Mouse (Mus musculus) liver, postnatal 0 days (tissue): ENCODE data around the gene Sox9. TPM values are rescaled to one million over a fixed set of nuclear protein-coding genes. Genes with fewer than 3 reads are reported as not detected.
A peak's percentile ranks its signal among the peaks of the same experiment; 100 is the strongest.

ENCODE experiments used
- ATAC-seq: fragments of 200-750 bp; cut with Nextera tagmentation; 2 replicates; pipeline ENCODE4 v1.8.0; 2017; ENCODE audit warnings: mild to moderate bottlenecking, moderate library complexity
- DNase-seq: peaks from one replicate; pipeline ENCODE4 v3.0.0-alpha.2; 2016
- H3K27ac ChIP-seq: fragments of 300-500 bp; sonication (generic); 2 replicates; pipeline ENCODE4 v1.5.1; 2014; ENCODE audit warnings: antibody characterized with exemption, moderate library complexity, mild to moderate bottlenecking, low read depth
- H3K27me3 ChIP-seq: fragments of 300-500 bp; sonication (generic); 2 replicates; pipeline ENCODE4 v1.6.1; 2014; ENCODE audit warnings: low read length, control low read depth, mixed read lengths; ENCODE audit not compliant: insufficient read depth
- H3K36me3 ChIP-seq: fragments of 300-500 bp; sonication (generic); replicated peaks from 2 replicates; pipeline ENCODE4 v1.6.1; 2014; ENCODE audit warnings: mild to moderate bottlenecking, control low read depth, low read length, moderate library complexity, mixed read lengths; ENCODE audit not compliant: insufficient read depth
- H3K4me1 ChIP-seq: fragments of 300-500 bp; sonication (generic); 2 replicates; pipeline ENCODE4 v1.6.1; 2014; ENCODE audit warnings: antibody characterized with exemption, mild to moderate bottlenecking, control low read depth; ENCODE audit not compliant: insufficient read depth
- H3K4me2 ChIP-seq: fragments of 300-500 bp; sonication (generic); 2 replicates; pipeline ENCODE4 v1.6.1; 2014; ENCODE audit warnings: low read depth, mild to moderate bottlenecking, low read length, moderate library complexity, mixed read lengths
- H3K4me3 ChIP-seq: fragments of 300-500 bp; sonication (generic); 2 replicates; pipeline ENCODE4 v1.5.1; 2014; ENCODE audit warnings: low read depth, low read length
- H3K9ac ChIP-seq: fragments of 300-500 bp; sonication (generic); replicated peaks from 2 replicates; pipeline ENCODE4 v1.6.1; 2014; ENCODE audit warnings: mild to moderate bottlenecking, moderate library complexity
- H3K9me3 ChIP-seq: fragments of 300-500 bp; sonication (generic); 2 replicates; pipeline ENCODE4 v1.6.1; 2016; ENCODE audit warnings: mild to moderate bottlenecking, control low read depth, low read length, mixed read lengths
- CTCF ChIP-seq: sonication (generic); IDR thresholded peaks from 2 replicates; pipeline ENCODE4 v1.5.1; 2016; ENCODE audit warnings: antibody characterized with exemption, low read depth
- EP300 ChIP-seq: IDR thresholded peaks from 2 replicates; pipeline ENCODE4 v1.6.1; 2016; ENCODE audit warnings: antibody characterized with exemption, low read depth, mild to moderate bottlenecking
- WGBS: fragments of 180-500 bp; shearing (Covaris S2); extraction: QIAGEN DNeasy Blood & Tissue Kit; methylation state at CpG from one replicate; pipeline ENCODE4 v1.1.7; 2014; ENCODE audit not compliant: insufficient replicate concordance; 5-methylcytosine and 5-hydroxymethylcytosine counted together
- polyA plus RNA-seq: library from polyadenylated mRNA; unstranded; fragments of >200 nt; fragmentation: Nextera tagmentation; extraction: Ambion mirVana; gene quantifications from 2 replicates; pipeline ENCODE4 v1.2.1, GENCODE M21; 2015

Gene Sox9
- polyA plus RNA-seq = 2.5 TPM in 2 replicates

DNA sequence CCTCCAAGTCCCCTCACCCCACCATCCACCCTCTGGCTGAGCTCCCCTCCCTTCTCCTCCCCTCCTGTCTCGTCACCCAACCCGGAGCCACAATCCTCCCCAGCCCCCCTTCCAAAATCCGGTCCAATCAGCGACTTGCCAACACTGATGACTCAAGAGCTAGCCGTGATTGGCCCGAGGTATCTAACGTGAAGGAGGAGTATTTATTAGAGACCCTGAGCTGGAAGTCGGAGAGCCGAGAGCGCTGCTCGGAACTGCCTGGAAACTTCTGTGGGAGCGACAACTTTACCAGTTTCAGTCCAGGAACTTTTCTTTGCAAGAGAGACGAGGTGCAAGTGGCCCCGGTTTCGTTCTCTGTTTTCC, at the start of gene Sox9:
TSS of gene Sox9 (plus strand) at position 231 of the 363 bp plus-strand sequence.
- TF ChIP-seq CTCF (no peak), EP300 (no peak)
- DNase-seq (peak; percentile 60), ATAC-seq (peak; percentile 76)
- peak within 1 kb of the TSS; percentile 55 for H3K4me3 ChIP-seq
- H3K27me3 ChIP-seq = peaks cover 77% of the 10 kb centered on the region
- peak within 1 kb of the TSS; percentile 38 for H3K9ac ChIP-seq
- H3K27ac ChIP-seq = 0 out of 2 replicates have a peak within 1 kb of the TSS, but pooled peaks have one; percentile 22
- peak within 1 kb of the TSS; percentile 71 for H3K4me2 ChIP-seq
- peaks cover 5% of the 10 kb centered on the region for H3K4me1 ChIP-seq
- H3K36me3 ChIP-seq = no peaks in the 10 kb centered on the region
- 2% methylated on average over 15 of the region's 15 CpGs for WGBS
- H3K9me3 ChIP-seq = no peaks in the 10 kb centered on the region

DNA sequence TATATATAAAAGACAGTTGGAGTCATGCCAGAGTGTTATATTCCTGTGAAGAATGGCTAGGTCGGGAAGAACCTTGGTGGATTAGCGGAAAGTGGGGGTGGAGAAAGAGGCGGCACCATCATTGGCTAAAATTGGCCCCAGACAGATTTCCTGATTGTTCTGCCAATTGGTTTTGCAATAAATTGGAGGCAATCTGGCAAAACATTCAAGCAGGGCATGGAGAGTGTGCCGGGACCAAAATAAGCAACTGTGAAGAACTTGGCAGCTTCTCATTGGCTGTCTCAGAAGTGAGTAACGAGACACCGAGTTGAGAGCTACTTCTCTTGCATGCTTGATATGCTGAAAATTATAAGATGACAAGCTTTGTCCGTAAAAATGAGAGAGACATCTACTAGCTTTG, 49.6 kb upstream of the Sox9 start:
- Histone ChIP-seq H3K36me3 (no peaks in the 10 kb centered on the region), H3K27ac (no peak overlapping the region), H3K9me3 (no peaks in the 10 kb centered on the region), H3K4me1 (0 out of 2 replicates have a peak, but pooled peaks cover 4% of the 10 kb centered on the region), H3K4me2 (no peak overlapping the region), H3K9ac (no peak overlapping the region), H3K27me3 (no peaks in the 10 kb centered on the region), H3K4me3 (no peak overlapping the region)
- DNase-seq (no peak), ATAC-seq (no peak)
- 75% methylated on average over 7 of the region's 7 CpGs for WGBS
- TF ChIP-seq CTCF (no peak), EP300 (no peak)

DNA sequence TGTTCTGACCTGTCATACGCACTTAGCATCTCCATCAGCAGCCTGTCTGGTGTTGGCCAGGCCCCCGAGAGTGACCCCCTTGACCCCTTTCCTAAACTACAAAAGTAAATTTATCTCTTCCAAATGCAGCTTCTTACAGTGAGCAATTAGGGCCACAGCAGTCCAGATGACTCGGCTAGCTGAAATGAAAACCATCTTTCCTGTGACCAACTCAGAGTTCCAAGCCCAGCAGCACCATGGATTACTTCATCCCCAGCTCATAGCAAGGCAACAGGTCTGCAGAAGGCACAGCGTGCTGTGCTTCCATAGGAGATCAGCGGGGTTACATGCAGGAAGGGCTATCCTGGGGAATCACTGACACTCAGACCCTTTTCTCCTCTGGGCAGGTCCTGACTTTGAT, 45.0 kb upstream of the Sox9 start:
- TF ChIP-seq CTCF (no peak), EP300 (no peak)
- Histone ChIP-seq H3K9me3 (no peaks in the 10 kb centered on the region), H3K27me3 (no peaks in the 10 kb centered on the region), H3K4me1 (no peaks in the 10 kb centered on the region), H3K4me3 (no peak overlapping the region), H3K27ac (no peak overlapping the region), H3K9ac (no peak overlapping the region), H3K4me2 (no peak overlapping the region), H3K36me3 (no peaks in the 10 kb centered on the region)
- 66% methylated on average over 5 of the region's 5 CpGs for WGBS
- ATAC-seq (no peak), DNase-seq (no peak)

DNA sequence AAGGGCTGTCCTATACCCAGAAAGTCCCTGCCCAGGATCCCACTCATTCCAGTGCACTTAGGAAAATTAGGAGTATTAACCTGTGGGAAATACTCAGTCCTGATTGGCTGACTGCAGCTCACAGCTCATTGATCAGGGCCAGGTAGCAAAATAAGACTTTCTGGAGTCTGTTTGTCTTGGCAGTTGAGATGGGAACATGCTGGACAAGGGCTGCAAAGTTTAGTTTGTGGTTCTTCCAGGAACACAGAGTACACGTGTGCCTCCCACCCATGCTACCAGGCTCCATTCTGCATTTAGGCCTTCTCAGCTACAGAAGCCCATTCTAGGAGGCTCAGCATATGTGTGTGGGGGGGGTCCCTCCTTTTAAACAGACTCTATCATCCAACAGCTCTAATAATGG, 42.3 kb upstream of the Sox9 start:
- Histone ChIP-seq H3K4me1 (no peaks in the 10 kb centered on the region), H3K4me2 (no peak overlapping the region), H3K27ac (no peak overlapping the region), H3K9me3 (no peaks in the 10 kb centered on the region), H3K36me3 (no peaks in the 10 kb centered on the region), H3K9ac (no peak overlapping the region), H3K27me3 (no peaks in the 10 kb centered on the region), H3K4me3 (no peak overlapping the region)
- ATAC-seq (no peak), DNase-seq (no peak)
- WGBS = 89% methylated on average over 1 of the region's 1 CpGs
- TF ChIP-seq CTCF (no peak), EP300 (no peak)

DNA sequence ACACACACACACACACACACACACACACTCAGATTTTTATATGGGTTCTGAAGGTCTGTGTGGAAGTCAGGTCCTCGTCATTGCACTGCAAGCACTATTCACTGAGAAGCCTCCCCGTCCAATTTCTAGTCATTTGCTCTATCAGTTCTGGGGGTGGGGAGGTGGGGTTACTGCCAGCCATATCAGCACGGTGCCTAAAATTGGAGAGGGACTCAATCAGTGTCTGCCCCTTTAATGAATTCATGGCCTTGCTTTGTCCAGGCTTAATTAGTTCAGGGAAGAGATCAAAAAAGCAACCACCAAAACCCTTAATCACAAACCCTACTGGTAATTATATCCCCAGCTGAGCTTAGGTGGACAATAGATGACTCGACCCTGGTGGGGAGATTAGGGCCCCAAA, 25.5 kb upstream of the Sox9 start:
- ATAC-seq = no peak
- Histone ChIP-seq H3K36me3 (no peaks in the 10 kb centered on the region), H3K27ac (no peak overlapping the region), H3K4me1 (no peaks in the 10 kb centered on the region), H3K27me3 (no peaks in the 10 kb centered on the region), H3K4me3 (no peak overlapping the region), H3K9me3 (no peaks in the 10 kb centered on the region), H3K9ac (no peak overlapping the region), H3K4me2 (no peak overlapping the region)
- DNase-seq = no peak
- WGBS = 64% methylated on average over 4 of the region's 4 CpGs
- no peak for TF ChIP-seq EP300
- no peak for TF ChIP-seq CTCF

DNA sequence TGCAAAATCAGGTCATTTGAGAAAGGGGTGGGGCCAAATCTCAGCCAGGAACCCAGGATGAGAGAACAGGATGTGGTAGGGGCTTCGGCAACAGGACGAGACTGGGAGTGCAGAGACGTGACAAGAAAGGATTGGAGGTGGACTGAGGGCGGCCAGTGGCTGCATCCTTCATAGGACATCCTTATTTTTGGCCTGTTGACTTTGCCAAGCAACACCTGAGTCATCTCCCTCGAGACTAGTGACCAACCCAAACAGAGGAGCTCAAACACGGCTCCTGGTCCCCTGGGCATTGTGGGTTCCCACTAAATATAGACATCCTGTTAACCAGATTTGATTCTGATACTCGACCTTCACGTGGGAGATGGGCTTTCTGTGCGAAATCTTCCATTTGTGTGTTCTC, 24.0 kb upstream of the Sox9 start:
- Histone ChIP-seq H3K36me3 (no peaks in the 10 kb centered on the region), H3K4me3 (no peak overlapping the region), H3K9me3 (no peaks in the 10 kb centered on the region), H3K4me2 (no peak overlapping the region), H3K4me1 (no peaks in the 10 kb centered on the region), H3K27me3 (no peaks in the 10 kb centered on the region), H3K9ac (no peak overlapping the region), H3K27ac (no peak overlapping the region)
- WGBS = 40% methylated on average over 9 of the region's 9 CpGs
- TF ChIP-seq EP300 (no peak), CTCF (no peak)
- DNase-seq = no peak
- no peak for ATAC-seq

DNA sequence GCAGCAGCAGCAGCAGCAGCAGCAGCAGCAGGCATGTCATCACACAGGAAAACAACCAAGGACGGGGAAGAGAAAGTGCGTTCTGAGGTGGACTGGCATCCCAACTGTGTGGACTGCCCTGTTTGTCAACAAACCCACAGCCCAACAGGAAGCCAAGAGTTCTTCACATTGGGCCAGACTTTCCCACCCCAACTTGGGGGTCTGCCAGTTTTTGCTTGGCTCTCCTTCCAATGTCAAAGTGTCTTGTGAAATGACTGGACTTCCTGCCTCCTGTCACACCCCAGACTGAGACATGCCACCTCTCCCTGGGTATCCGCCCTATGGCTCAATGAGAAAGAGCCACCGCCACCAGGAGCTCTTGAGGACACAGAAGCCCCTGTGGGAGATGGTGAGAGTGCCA, 15.1 kb upstream of the Sox9 start:
- no peaks in the 10 kb centered on the region for H3K27me3 ChIP-seq
- TF ChIP-seq EP300 (no peak), CTCF (no peak)
- H3K36me3 ChIP-seq = no peaks in the 10 kb centered on the region
- no peaks in the 10 kb centered on the region for H3K4me1 ChIP-seq
- no peak overlapping the region for H3K27ac ChIP-seq
- ATAC-seq (no peak), DNase-seq (no peak)
- no peak overlapping the region for H3K9ac ChIP-seq
- 57% methylated on average over 4 of the region's 4 CpGs for WGBS
- no peak overlapping the region for H3K4me2 ChIP-seq
- no peak overlapping the region for H3K4me3 ChIP-seq
- H3K9me3 ChIP-seq = no peaks in the 10 kb centered on the region
